Mouse (Mus musculus) gastrocnemius, adult 18-20 months (tissue): ENCODE data around the gene Slc22a17. TPM values are rescaled to one million over a fixed set of nuclear protein-coding genes. Genes with fewer than 3 reads are reported as not detected.

Experiments used
- DNase-seq: peaks from one replicate; pipeline ENCODE4 v3.0.0; 2021; ENCODE audit warnings: low spot score
- microRNA-seq: library from miRNA; unstranded; fragments of <30 nt; microRNA quantifications from one replicate; pipeline ENCODE4 v1.2.0, GENCODE M21; 2021
- total RNA-seq, 2 experiments: library from RNA; stranded (reverse); gene quantifications; 2 replicates each; pipeline ENCODE4 v1.2.3; 2021

The Slc22a17 gene
- total RNA-seq, 2 experiments from 2014 or later, result 1.2 to 1.3 TPM

DNA sequence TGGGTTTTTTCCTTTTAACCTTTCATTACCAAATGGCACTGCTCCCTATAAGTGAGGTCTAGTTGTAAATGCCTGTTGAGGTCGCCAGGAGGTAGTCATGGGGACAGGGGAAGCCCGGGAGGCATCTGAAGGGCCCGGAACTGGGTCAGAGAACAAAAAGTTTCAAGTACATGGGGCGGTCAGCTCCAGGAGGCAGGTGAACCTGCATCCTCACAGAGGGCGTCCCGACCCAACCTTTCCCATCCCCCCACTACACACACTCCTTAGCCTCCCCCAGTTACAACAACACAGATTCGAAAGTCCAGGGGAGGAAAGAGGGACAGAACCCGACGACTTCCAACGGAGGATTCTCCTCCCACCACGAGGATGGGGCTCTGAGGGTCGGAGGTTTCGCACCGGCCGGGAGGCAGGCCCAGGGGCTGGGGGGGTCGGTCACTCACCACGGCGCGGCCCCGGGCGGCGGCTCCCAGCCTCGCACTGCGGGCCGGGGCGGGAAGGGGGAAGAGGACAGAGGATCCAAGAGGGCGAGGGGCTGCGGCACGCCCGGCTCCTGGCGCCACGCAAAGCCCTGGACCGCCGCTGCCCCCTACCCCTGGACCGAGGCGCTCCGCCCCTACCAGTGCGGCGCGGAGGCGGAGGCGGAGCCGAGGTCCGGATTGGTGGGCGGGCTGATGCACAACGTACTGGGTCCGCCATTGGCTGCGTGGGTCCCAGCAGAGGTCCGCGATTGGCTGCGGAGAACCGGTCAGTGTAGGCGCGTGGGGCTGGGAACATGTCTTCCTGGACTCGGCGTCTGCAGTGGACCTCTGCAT lies 49.2 kb downstream of the Slc22a17 start:
- peak; percentile 93 for DNase-seq

GRCm38 (mm10) chr14:54860511-54860910 lies 52.4 kb downstream of the Slc22a17 start:
- peak; percentile 59 for DNase-seq

DNA sequence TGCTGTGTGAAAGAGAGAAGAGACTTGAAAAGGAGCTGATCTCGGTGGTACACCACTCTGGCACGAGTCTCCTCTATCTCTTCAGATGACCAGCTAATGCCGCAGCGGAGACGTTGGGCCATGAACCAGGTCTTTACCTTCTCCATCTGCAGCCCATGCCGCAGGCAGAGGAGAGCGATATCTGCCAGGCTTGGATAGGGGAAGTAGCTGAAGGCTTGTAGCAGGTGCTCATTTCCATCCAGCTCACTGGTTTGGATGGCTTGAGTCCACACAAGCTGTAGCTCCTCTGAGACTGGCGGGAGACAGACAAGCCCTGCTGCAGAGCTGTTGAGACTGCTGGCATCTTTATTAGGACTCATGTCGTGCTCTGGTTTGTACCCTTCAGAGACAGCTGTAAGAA lies 55.0 kb downstream of the Slc22a17 start:
- no peak for DNase-seq

DNA sequence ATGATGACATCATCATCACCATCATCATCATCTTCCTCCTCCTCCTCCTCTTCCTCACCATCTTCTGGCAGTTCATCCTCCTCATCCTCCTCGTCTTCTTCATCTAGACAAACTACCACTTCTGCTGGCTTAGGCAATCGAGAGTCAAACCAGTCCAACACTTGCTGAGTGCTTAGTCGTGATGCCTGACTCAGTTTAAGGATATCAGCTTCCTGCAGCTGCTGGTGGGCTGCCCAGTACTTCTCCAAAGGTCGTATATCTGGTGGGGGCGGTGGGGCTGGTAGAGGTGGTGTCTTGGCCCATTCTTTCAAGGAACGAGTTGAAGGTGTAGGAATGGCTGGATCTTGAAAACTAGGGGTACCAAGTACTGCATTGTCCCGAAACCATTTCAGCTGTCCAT lies 56.2 kb downstream of the Slc22a17 start:
- DNase-seq, result no peak

Small RNA genes within 50 kb of the gene (microRNA-seq; reads per million reads assigned to microRNA genes)
- 3.1 reads per million for gene Mir208a

Other genes starting within 250 kb of the Slc22a17 start
- 10 to 100 TPM in 1 of 2 experiments, 1 to 10 TPM in 1; 7.8 to 10.6 TPM for gene 1700123O20Rik, start 226.9 kb downstream of the Slc22a17 start, total RNA-seq
- gene Acin1, start 226.2 kb downstream of the Slc22a17 start, total RNA-seq, result 10 to 100 TPM; 62.6 to 72.6 TPM
- not detected for gene Gm29776, start 214.3 kb downstream of the Slc22a17 start, total RNA-seq
- gene Cebpe, start 201.0 kb downstream of the Slc22a17 start, total RNA-seq, result not detected
- gene Slc7a8, start 131.2 kb downstream of the Slc22a17 start, total RNA-seq, result 10 to 100 TPM; 10.7 to 24.4 TPM
- gene Rnf212b, start 99.0 kb downstream of the Slc22a17 start, total RNA-seq, result 1 to 10 TPM; 3.0 to 4.1 TPM
- 1 to 10 TPM; 4.3 to 5.1 TPM for gene Homez, start 42.2 kb downstream of the Slc22a17 start, total RNA-seq
- 1 to 10 TPM; 2.4 to 4.5 TPM for gene Ppp1r3e, start 35.6 kb downstream of the Slc22a17 start, total RNA-seq
- 10 to 100 TPM; 22.3 to 27.3 TPM for gene Bcl2l2, start 29.8 kb downstream of the Slc22a17 start, total RNA-seq
- gene Gm20521, start 29.7 kb downstream of the Slc22a17 start, total RNA-seq, result 1 to 10 TPM; 2.9 to 3.0 TPM
- gene Pabpn1, start 20.6 kb downstream of the Slc22a17 start, total RNA-seq, result 10 to 100 TPM; 46.1 to 51.0 TPM
- gene Efs, start 13.0 kb upstream of the Slc22a17 start, total RNA-seq, result 1 to 10 TPM in 1 of 2 experiments, under 1 TPM in 1; 0.78 to 1.5 TPM
- gene Il25, start 19.6 kb upstream of the Slc22a17 start, total RNA-seq, result not detected
- gene Cmtm5, start 23.1 kb upstream of the Slc22a17 start, total RNA-seq, result under 1 TPM in 1 of 2 experiments, not detected in 1; 0.50 TPM
- gene Myh6, start 53.8 kb upstream of the Slc22a17 start, total RNA-seq, result 100 to 1,000 TPM; 174 to 189 TPM
- not detected for gene Gm17428, start 63.8 kb upstream of the Slc22a17 start, total RNA-seq
- gene Myh7, start 81.5 kb upstream of the Slc22a17 start, total RNA-seq, result 100 to 1,000 TPM; 739 to 933 TPM
- gene Ngdn, start 102.3 kb upstream of the Slc22a17 start, total RNA-seq, result 10 to 100 TPM; 18.4 to 19.0 TPM
- 1 to 10 TPM; 4.9 to 5.6 TPM for gene Zfhx2, start 179.2 kb upstream of the Slc22a17 start, total RNA-seq
- gene Thtpa, start 181.7 kb upstream of the Slc22a17 start, total RNA-seq, result 10 to 100 TPM; 12.1 to 14.8 TPM
- 1 to 10 TPM; 4.2 to 4.9 TPM for gene Ap1g2, start 193.5 kb upstream of the Slc22a17 start, total RNA-seq
- under 1 TPM; 0.07 to 0.11 TPM for gene Jph4, start 203.8 kb upstream of the Slc22a17 start, total RNA-seq